Mouse (Mus musculus): ENCODE data around the gene Atp8a2.
"Not testable (repeated sequence)": the region's sequence is repeated elsewhere in the genome, so short reads cannot be mapped to it uniquely, and the experiment has no call there.

DNA sequence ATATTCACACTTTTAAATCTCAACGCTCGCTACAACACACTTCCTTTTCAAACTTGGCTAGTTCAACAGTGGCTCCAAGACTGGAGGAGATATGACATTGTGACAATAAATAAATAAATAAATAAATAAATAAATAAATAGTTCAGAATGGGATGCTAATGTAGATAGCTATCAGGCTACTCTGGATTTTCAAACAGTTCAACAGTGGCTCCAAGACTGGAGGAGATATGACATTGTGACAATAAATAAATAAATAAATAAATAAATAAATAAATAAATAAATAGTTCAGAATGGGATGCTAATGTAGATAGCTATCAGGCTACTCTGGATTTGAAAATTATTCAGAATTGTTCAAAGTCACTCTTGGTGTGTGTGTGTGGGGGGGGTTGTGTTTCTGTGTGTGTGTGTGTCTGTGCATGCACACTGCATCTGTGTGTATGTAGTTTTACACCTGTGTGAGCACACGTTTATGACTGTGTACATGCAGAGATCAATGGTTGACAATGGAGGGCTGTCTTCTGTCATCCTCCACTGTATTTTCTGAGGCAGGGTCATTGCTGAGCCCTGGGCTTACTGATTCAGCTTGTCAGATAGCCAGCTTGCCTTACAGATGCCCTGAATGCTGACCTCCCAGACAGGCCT is 480.4 kb downstream of the Atp8a2 start:
- not testable (repeated sequence) for TF ChIP-seq GATA1, TAL1 (IDR thresholded peaks at IDR 0.05; ENCODE audit: low read length)
